Mouse (Mus musculus): ENCODE measurements at regions not wholly inside any gene's neighbourhood (a gene's known extent, or its start where the extent isn't known, plus 50 kb on each side); places are given as distances from the start of the nearest gene placed in this dataset.

- peak; percentile 36 for DNase-seq
These were observed 843.4 kb downstream of the Cdh8 start for GRCm38 (mm10) chr8:98572597-98573514.

GRCm38 (mm10) chr8:98566661-98567060 is 849.6 kb downstream of the Cdh8 start:
- DNase-seq: no peak

- DNase-seq: no peak
These were observed 897.8 kb downstream of the Cdh8 start for GRCm38 (mm10) chr8:98518459-98518858.

GRCm38 (mm10) chr8:98515246-98515645 is 901.0 kb downstream of the Cdh8 start:
- no peak for DNase-seq

- no peak for DNase-seq
These were observed 919.5 kb downstream of the Cdh8 start for GRCm38 (mm10) chr8:98496793-98497192.

- DNase-seq: no peak
These were observed 952.8 kb downstream of the Cdh8 start for GRCm38 (mm10) chr8:98463375-98464030.

GRCm38 (mm10) chr8:98455539-98455938 is 960.7 kb downstream of the Cdh8 start:
- no peak for DNase-seq
